Mouse (Mus musculus) cortical plate, adult 2 months (tissue): Measurements from ENCODE around the gene Klf3.
"Not testable (repeated sequence)": the region's sequence is repeated elsewhere in the genome, so short reads cannot be mapped to it uniquely, and the experiment has no call there.

Experiments used
- CTCF ChIP-seq: fragments of 200-500 bp; IDR thresholded peaks from 2 replicates; pipeline ENCODE4 v1.5.1; 2011; ENCODE audit warnings: mild to moderate bottlenecking, control low read depth, low read length; ENCODE audit not compliant: insufficient read depth; ENCODE audit errors: extremely low read depth
- POLR2A ChIP-seq: fragments of 200-500 bp; IDR thresholded peaks from 2 replicates; pipeline ENCODE4 v1.6.1; 2011; ENCODE audit warnings: mild to moderate bottlenecking, low read length, control low read depth; ENCODE audit not compliant: insufficient read depth; ENCODE audit errors: extremely low read depth

DNA sequence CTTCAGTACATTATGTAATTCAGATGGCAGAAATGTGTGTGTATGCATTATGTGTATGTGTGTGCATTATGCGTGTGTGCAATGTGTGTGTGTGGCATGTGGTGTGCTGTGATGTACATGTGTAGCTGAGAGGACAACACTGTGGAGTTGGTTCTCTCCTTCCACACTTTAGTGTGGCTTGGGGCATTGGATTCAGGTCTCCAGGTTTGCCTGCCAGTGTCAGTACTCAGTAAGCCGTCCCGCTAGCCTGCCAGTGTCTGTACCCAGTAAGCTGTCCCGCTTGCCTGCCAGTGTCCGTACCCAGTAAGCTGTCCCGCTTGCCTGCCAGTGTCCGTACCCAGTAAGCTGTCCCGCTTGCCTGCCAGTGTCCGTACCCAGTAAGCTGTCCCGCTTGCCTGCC lies 78.4 kb downstream of the Klf3 start:
- not testable (repeated sequence) for TF ChIP-seq CTCF, POLR2A
